Mouse (Mus musculus): Measurements from ENCODE around the gene Alyref2.
"Not testable (repeated sequence)": the region's sequence is repeated elsewhere in the genome, so short reads cannot be mapped to it uniquely, and the experiment has no call there.

The Alyref2 gene

DNA sequence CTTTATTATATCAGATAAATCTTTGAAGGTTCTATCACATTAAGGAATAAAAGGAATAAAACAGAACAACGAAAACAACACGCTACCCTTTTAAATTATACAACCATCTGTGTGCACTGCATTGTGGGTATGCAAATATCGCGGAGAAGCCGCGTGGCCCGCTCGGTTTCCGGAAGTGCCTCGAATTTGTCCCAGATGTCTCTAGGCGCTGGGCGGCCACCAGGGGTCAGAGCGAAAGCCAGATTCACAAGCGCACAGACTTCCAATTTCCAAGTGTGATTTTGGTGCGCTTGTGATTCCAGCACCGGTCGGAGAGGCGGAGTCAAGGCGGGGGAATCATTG lies at the start of gene Alyref2:
Alyref2 (plus strand) TSS at position 229 of the 342 bp plus-strand sequence.
- no peak for DNase-seq (ENCODE audit: low spot score)

DNA sequence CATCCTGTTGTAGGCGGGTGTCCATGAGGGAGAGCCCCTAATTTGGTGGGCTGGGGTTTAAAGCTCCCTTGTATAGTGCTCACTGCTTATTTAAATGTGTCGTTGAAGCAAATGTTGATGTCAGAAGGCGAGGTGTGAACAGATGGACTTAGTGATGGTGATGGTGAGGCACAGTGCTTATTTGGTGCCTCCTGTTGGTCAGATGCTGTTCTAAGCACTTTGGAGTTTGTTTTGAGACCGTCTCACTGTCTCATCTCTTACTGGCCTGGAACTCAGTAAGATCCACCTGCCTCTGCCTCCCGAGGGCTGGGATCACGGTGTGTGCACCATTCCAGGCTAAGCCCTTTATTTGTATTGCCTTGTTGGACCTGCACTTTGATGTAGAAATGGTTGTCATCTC lies 48.4 kb upstream of the Alyref2 start:
- DNase-seq (ENCODE audit: low spot score) = no peak

DNA sequence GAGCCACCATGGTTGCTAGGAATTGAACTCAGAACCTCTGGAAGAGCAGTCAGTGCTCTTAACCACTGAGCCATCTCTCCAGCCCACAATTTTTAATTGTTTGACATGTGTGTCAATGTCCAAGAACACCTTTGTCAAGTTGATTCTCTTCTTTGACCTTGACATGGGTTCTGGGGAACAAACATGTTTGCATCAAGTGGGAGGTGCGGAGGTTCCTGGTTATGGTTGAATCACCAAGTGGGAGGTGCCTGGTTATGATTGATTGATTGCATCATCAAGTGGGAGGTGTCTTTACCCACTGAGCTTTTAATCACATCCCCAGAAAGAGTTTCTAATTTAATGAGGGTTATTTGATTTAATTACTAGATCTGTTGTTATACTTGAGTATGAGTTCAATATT lies 45.7 kb upstream of the Alyref2 start:
- no peak for DNase-seq (ENCODE audit: low spot score)

DNA sequence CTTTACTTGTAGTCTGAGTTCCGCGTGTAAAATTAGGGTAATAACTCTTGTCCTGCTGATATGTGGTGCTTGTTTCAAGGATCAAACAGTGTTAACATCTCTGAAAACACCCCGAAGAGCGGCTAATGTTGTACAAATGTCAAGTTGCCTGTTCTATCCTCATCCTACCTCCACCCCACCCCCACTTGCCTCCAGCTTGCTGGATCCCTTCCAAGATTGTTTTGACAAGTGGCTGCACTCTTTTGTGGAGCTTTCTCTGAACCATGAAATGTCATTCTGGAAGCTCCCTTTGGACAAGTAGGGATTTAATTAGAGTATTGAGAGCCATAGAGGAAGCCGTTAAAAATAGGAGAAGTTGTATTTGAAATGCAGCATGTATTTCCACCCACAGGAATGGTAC lies 43.5 kb upstream of the Alyref2 start:
- no peak for DNase-seq (ENCODE audit: low spot score)

DNA sequence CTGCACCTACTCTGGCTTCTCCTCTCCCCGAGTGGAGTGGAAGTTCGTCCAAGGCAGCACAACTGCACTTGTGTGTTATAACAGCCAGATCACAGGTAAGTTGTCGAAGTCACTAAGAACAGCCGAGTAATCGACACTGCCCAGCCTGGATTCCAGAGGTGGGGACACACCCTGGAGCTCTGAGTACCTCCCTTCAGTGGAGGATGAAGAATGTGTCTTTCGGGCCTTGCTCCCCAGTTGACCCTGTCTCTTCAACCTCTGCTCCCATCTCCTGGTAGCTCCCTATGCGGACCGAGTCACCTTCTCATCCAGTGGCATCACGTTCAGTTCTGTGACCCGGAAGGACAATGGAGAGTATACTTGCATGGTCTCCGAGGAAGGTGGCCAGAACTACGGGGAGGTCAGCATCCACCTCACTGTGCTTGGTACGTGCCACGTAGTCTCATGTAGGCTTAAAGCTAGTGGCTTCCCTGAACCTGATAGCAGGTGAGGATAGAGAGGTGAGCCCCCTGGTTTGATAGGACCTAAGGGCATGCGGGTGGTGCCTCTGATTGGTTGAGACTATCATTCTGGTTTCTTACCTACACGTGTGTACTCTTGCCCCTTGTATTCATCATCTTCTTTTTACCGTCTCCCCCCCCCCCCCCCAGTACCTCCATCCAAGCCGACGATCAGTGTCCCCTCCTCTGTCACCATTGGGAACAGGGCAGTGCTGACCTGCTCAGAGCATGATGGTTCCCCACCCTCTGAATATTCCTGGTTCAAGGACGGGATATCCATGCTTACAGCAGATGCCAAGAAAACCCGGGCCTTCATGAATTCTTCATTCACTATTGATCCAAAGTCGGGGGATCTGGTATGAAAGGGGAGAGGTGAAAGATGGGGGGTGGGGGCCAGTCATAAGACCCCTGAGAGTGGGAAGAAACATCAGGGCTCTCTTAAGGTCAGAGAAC lies 42.5 kb upstream of the Alyref2 start:
- no peak for DNase-seq (ENCODE audit: low spot score)

DNA sequence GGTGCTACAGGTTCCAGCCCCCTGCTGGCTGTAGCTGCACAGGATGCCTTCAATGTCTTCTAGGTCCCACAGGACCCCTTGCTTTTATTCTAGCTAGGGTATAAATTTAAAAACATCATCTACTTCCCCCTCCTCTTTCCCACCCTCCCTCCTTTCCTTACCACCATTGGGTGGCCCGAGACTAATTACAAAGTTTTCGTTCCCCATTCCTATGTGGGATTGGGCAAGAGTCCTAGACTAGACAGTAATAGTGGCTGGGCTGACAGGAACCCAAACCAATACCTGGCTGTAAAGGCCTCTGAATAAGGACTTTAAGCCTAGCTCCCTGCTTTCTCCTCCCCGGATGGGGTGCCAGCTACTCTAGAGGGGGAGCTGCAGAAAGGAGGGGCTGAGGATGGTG lies 40.1 kb upstream of the Alyref2 start:
- no peak for DNase-seq (ENCODE audit: low spot score)

DNA sequence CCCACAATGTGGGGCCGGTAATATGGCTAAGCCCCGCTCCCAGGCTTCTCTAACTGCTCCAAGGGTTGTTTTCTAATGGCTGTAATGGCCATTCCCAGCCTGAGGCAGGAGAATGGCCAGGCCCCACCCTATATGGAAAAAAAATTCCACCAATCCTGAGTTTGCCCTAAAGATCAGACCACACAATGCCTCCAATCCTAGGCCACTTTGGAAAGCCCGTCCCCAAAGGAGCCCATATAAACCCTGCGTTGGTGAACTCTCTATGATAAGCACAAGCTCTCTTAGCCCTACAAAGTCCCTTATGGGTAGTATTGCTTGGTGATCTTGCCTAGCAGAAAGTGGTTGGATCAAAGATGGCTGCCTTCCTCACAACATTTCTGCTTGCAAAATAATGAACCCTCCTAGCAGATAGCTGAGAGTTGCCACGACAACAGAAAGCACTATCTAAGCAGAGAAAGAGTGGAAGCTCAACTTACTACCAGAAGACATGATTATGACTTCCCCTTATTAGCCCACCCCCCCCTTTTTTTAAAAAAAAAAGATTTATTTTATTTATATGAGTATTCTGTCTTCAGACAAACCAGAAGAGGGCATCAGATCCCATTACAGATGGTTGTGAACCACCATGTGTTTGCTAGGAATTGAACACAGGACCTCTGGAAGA lies 37.4 kb upstream of the Alyref2 start:
- no peak for DNase-seq (ENCODE audit: low spot score)

DNA sequence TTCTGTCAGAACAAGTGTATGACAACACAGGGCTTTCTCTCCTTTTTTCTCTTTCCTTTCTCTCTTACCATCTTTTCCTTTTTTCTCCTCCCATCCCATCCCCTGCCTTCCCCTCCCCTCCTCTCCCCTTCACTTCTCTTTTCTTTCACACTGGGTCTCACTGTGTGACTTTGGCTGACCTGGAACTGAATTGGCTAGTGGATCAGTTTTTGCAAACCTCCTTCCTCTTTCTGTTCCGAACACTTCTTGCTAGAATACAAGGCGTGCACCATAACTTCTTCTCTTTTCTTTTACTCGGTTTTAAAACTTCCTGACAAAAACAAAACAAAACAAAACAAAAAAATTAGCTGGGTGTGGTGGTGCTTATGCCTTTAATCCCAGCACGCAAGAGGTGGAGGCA lies 36.7 kb upstream of the Alyref2 start:
- DNase-seq (ENCODE audit: low spot score) = no peak

DNA sequence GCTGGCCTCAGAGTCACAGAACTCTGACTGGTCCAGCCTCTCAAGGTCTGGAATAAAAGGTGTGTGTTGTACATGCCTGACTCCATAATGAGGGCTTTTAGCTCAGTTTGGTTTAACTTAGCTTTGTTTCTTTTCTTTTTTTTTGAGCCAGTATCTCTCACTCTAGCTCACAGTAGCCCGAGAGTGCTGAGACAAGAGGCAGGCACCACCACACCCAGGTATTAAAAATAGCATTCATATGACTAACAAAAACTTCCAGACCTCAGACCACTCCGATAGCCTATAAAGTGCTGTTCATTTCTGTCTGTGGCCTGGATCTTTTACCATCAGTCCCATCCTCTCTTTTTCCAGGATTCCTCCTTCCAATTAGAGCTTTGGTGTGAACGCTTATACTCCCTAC lies 33.6 kb upstream of the Alyref2 start:
- DNase-seq (ENCODE audit: low spot score) = no peak

DNA sequence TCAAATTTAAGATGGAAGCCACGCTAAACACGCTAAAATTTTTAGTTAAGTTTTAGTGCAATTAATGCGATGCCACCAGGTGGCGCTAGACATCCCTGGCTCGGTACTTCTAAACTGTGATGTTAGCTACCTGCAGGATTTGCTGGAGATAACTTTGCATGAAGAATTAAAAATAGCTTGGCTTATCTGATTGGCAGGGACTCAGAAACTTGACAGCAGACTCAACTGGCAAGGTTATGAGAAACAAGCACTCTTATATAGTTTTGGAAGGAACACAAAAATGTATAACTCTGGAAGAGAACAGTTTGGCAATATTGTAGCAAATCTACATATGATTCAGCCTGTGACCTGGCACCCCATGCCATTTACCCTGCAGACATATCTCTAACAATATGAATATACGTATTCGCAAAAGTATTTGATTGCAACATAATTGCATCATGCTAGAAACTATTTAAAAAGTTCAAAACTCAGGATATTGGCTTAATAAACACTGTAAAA lies 32.9 kb upstream of the Alyref2 start:
- DNase-seq (ENCODE audit: low spot score) = no peak

DNA sequence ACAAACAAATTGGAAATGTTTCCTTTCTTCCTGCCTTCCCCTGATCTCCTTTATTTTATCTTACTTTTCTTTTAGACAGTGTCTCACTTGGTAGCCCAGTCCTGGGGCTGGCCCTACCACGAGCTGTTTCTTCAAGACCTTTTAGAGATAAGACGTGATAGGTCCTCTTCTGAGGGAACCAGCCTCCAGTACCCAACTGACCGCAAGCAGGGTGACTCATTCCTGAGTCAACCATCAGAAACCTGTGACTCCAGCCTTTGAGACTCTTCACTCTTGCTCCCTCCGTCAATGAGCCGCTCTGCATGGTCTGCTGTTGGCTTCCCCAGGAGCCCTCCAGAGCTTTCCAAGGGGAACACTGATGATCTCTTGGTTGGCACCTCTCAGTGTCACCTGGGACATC lies 32.4 kb upstream of the Alyref2 start:
- DNase-seq (ENCODE audit: low spot score) = no peak

DNA sequence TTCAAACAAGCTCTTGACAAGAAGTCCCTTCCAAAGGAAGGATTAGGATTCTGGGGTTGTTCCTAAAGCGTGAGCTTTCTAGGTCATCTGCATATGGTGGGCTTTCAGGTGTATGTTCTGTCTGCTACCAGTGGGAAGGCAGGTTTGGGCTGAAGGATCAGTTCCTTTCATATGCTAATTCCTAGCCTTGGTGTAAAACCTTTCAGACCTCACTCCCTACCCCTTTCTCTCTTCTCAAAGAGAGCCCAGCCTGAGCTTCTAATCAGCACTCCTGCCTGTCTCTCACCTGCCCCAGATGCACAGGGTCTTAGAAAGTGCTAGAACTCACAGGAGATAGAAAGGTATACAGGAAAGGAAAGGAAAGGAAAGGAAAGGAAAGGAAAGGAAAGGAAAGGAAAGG lies 31.8 kb upstream of the Alyref2 start:
- no peak for DNase-seq (ENCODE audit: low spot score)

DNA sequence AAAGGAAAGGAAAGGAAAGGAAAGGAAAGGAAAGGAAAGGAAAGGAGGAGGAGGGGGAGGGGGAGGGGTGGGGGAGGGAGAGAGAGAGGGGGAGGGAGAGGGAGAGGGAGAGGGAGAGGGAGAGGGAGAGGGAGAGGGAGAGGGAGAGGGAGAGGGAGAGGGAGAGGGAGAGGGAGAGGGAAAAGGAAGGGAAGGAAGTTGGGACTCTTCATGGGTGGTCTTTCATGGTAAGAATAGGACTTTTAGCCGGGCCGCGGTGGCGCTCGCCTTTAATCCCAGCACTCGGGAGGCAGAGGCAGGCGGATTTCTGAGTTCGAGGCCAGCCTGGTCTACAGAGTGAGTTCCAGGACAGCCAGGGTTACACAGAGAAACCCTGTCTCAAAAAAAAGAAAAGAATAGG lies 31.3 kb upstream of the Alyref2 start:
- not testable (repeated sequence) for DNase-seq (ENCODE audit: low spot score)

DNA sequence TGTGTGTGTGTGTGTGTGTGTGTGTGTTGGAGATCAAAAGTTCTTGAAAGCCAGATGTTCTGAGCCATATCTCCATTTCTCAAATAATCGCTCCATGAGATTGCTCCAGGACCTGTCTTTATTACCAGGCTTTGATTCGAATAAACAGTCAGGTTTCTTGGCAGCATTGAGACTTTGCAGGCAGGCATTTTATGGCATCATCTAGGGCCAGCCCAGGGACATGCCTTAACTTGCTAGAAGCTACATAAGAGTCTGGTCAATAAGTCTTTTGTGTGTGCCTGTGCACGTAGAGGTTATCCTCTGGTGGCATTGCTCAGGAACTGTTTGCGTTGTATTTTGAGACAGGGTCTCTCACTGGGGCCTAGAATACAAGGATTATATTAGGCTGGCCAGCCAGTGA lies 29.8 kb upstream of the Alyref2 start:
- DNase-seq (ENCODE audit: low spot score) = no peak

DNA sequence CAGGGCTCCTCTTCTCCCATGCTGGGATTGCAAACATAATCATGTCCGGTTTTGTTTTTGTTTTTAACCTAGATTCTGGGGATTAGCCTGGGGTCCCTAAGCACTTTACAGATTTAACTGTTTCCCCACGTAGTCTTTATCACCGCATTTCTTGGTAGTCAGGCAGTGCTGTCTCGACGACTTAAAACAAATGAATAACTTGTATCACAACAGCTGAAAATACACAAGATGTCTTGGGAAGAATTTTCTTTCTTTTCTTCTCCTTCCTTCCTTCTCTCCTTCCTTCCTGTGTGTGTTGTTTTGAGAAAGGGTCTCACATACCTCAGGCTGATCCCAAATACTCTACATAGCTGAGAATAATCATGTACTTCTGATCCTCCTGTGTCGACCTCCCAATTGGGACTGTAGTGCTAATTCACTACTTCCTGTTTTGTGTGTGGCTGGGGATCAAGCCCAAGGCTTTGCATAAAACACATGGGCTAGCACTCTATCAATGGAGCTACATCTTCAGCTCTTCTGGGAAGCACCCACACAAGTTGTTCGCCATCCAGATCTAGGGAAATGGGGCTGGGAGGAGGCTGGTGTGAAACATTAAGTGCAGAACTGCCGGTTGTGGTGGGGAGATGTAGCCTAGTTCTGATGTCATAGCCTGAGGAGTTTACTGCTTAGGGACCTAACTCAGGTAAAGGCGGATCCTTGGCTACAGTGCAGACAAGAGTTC lies 29.2 kb upstream of the Alyref2 start:
- no peak for DNase-seq (ENCODE audit: low spot score)

DNA sequence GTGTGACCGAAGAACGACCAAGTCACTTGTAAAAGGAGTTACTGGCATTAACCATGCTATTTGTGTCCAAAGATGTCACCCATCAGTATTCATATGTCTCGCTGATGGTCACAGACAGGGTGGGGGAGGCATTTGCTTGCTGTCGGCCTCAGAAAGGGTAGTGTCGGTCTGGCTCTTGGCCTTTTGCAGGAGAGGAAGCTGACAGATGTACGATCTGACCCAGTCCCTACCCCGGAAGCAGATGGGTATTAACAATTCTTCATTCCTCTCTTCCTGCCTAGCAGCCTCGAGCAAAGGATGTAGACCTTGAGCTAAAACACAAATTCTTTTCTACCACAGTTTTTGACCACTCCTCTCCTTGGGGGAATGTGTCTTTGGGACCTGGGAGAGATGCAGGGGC lies 26.2 kb upstream of the Alyref2 start:
- DNase-seq (ENCODE audit: low spot score) = no peak

DNA sequence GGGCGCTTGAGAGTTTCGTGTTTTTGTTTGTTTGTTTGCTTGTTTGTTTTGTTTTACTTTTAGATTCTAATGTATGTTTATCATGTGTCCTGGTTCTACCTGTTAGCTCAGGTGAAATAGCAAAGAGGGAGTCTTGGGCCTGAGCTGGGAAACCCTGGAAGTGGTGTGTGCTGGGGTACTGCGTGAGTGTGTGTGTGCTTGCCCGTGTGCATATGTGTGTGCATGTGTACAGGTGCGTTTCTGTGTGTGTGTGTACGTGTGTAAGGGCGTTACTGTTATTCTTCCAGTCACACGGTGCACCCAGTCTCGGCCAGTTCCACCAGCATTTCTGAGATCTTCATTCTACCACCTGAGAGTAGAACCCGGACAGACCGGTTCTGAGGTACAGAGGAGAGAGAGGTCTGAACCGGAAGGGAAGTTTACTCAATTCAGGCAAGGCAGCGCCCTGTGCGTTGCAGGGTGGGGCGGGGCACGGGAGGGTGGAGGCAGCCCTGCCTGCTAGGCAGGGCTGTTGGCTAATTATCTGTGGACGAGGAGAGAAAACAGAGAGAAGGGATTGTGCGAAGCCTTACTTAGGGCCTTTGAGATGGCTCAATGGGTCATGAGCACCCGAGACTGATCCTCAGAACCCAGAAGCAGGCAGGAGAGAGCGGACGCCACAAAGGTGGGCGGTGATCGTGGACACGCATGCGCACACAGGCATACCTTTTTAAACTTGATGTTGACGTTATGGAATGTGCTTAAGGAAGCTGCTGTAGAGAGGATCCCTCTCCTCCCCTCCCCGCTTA lies 25.3 kb upstream of the Alyref2 start:
- DNase-seq (ENCODE audit: low spot score) = no peak

DNA sequence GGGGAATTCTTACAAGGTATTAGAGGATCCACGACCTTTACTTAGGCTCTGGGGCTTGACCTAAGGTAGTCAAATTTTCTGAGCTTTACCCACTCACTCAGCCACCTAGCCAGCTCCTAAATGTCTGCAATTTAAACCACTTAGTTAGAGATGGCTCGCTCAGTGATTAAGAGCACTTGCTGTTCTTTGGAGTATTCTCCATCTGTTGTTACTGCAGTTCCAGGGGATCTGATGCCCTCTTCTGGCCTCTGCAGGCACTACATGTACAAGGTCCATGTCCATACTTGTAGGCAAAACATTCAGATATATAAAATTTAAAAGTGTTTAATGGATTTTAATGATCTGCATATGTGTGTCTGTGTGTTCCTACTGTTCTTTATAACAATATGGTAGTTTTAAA lies 24.3 kb upstream of the Alyref2 start:
- no peak for DNase-seq (ENCODE audit: low spot score)

DNA sequence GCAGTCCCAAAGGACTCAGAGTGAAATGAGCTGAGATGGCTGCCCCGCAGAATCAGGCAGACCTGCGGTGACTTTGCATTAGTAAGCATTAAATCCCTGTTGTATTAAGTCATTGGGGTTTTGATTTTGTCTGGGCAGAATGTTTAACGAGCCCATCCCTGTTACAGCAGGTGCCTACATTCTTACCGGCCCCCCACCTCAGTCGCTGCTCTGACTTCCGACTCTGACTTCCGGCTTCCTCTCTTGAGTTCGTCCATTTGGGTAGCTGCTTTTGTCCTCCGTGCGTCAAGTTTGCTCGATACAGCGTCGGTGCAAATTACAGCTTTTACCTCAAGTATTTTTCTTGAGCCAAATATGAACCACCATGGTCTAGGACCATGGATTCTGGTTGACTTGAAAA lies 9.0 kb upstream of the Alyref2 start:
- DNase-seq (ENCODE audit: low spot score) = no peak

DNA sequence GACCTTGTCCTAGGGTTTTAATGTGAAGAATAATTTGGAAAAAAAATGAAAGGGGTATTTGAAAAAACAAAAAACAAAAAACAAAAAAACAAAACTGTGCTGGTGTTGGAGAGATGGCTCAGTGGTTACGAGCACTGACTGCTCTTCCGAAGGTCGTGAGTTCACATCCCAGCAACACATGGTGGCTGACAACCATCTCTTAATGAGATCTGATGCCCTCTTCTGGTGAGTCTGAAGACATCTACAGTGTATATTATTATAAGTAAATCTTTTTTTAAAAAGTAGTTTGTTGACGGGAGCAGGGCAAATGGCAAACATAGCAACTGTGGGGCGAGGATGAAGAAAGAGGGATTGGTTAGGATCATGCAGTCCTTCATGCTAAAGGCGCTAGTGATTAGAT lies 7.9 kb upstream of the Alyref2 start:
- no peak for DNase-seq (ENCODE audit: low spot score)

DNA sequence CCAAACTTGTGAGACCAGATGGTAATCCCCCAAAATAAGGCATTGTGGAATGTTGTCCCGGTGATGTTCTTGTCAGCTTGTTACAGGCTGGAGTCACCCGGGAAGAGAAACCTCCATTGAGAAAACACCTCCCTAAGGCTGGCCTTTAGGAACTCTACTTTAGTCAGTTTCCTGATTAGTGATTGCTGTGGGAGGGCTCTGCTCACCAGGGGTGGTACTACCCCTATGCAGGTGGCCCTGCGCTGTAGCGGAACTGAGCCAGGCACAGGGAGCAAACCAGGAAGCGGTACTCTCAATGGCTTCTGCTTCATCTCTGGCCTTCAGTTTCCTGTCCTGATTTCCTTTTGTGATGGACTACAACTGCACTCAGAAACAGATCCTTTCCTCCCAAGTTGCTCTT lies 3.4 kb upstream of the Alyref2 start:
- DNase-seq (ENCODE audit: low spot score) = no peak

DNA sequence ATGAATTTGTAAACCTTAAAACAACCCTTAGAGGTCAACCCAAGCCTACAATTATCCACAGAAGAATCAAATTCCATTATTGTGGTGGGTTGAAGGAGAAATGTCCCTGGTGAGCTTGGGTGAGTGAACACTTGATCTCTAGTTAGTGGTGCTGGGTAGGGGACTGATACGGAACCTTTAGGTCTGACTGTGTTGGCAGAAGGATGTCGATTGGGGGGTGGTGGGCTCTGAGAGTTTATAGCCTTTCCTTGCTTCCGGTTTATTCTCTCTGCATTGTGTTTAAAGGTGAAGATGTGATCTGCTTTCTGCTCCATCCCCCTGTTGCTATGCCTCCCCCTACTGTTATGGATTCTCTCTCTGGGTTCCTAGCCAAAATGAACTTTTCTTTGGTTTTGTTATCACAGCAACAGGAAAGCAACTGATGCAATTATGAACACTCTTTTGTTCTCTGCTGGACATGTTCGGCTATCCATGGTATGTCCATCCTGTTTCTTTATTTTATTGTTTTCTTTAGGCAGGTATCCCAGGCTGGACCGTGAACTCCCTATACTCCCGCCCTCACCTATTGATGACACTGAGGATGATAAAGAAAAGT lies 2.2 kb upstream of the Alyref2 start:
- no peak for DNase-seq (ENCODE audit: low spot score)

Data from ovary, postnatal 10 days (tissue).